15 mouse cellular contexts compared by ENCODE assay signal in the genomic region with DNA sequence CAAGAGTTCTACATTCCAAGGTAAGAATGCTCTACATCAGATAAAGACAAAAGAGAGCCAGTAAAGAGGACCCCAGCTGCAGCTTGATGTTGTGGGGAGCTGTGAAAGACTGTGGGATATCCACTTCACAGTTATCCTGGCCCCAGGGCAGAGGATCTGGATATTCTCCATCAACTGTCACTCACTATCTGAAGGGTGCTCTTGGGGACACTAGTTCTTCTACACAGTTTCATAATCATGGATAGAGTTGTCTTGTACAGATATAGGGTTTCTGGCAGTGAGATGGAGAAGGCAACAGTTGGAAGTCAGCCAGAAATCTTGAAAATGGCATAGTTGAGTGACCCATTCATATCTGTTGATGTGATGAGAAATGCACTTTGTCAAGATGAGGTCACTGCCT.
"Had no signal": no experiment of that assay in that cellular context is flagged by ENCODE, and none has a peak within 500 bp of the region (broad histone marks: within the 10 kb centered on the region; RNA-seq: fewer than 3 reads in every experiment).

No protein-coding gene starts in this region.

- H3K4me3 ChIP-seq: layer of hippocampus, adult 2 months; limb, embryonic 10.5 days; limb, embryonic 13.5 days; liver, embryonic 12.5 days; liver, embryonic 15.5 days had no signal

- H3K9ac ChIP-seq: limb, embryonic 13.5 days; liver, embryonic 12.5 days; liver, embryonic 15.5 days had no signal

- H3K36me3 ChIP-seq: limb, embryonic 10.5 days; limb, embryonic 13.5 days; liver, embryonic 12.5 days; liver, embryonic 15.5 days had no signal

- H3K27me3 ChIP-seq: limb, embryonic 13.5 days; liver, embryonic 12.5 days; liver, embryonic 15.5 days had no signal

- ATAC-seq: liver, embryonic 12.5 days had no signal

- DNase-seq: kidney, postnatal 25 days; layer of hippocampus, adult 9-11 months; liver; lung, adult 18-20 months; lung, postnatal 10 days; lung, postnatal 4 days; midbrain, embryonic 14.5 days; thymus, postnatal 25 days had no signal

- H3K4me2 ChIP-seq: limb, embryonic 13.5 days; liver, embryonic 12.5 days; liver, embryonic 15.5 days; midbrain, embryonic 11.5 days had no signal

- H3K9me3 ChIP-seq: limb, embryonic 10.5 days; limb, embryonic 13.5 days; liver, embryonic 12.5 days; liver, embryonic 15.5 days had no signal

- H3K4me1 ChIP-seq: limb, embryonic 10.5 days; limb, embryonic 13.5 days; liver, embryonic 12.5 days; liver, embryonic 15.5 days had no signal

- H3K27ac ChIP-seq: kidney, postnatal 0 days; layer of hippocampus, adult 2 months; limb, embryonic 10.5 days; limb, embryonic 13.5 days; liver, embryonic 12.5 days; liver, embryonic 15.5 days had no signal
